Mouse (Mus musculus) layer of hippocampus, postnatal 25 days (tissue): Measurements from ENCODE around the gene Fbxl7. TPM values are rescaled to one million over a fixed set of nuclear protein-coding genes. Genes with fewer than 3 reads are reported as not detected.

ENCODE experiments used
- DNase-seq, 2 experiments: peaks; one replicate each; pipeline ENCODE4 v3.0.0; 2022; ENCODE audit warnings: mixed read lengths in 2 of 2, low spot score in 1 of 2; ENCODE audit errors: extremely low spot score in 1 of 2
- total RNA-seq, 2 experiments: library from RNA; stranded (reverse); gene quantifications; 2 replicates each; pipeline ENCODE4 v1.2.3; 2021

The Fbxl7 gene
- total RNA-seq, 2 experiments from 2014 or later, result 6.0 to 9.1 TPM

- DNase-seq, result no peak
These were observed 361.2 kb downstream of the Fbxl7 start for GRCm38 (mm10) chr15:26533997-26534700.

GRCm38 (mm10) chr15:26519220-26519631 is 376.2 kb downstream of the Fbxl7 start:
- DNase-seq, result no peak

DNA sequence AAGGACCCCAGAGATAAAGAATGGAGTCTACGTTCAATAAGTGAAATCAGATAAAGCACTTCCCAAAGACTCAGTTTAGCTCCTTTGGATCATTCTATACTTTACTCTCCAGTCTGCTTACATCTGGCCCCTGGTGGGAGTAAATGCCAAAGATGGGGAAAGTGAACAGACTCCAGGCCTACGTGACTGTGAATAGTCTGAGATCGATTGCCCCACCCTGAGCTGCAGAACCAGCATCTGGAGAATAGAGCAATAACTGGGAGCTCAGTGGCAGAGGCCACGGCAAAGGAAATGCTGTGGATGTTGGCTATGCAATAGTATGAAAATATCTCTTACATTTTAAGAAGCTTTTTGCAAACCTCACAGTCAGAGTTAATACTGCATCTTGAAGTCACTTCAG is 394.4 kb downstream of the Fbxl7 start:
- DNase-seq, result no peak
